Mouse (Mus musculus): ENCODE data around the gene Dmrt3. TPM values are rescaled to one million over a fixed set of nuclear protein-coding genes. Genes with fewer than 3 reads are reported as not detected.

The Dmrt3 gene
- not detected in 2 replicates for polyA plus RNA-seq (2011; ENCODE audit: insufficient read length, low read depth, missing spikeins)

GRCm38 (mm10) chr19:25610015-25610410 is at the start of gene Dmrt3:
Gene Dmrt3 (plus strand): TSS chr19:25610301.
- Histone ChIP-seq H3K4me3 (ENCODE audit: insufficient read depth, low read length) (no peak within 1 kb of the TSS), H3K27ac (ENCODE audit: insufficient read depth, low read length) (no peak within 1 kb of the TSS), H3K4me1 (ENCODE audit: control insufficient read depth, insufficient read depth, low read length) (no peaks in the 10 kb centered on the region; the same call in 1 of the 2 replicates)
- TF ChIP-seq POLR2A (IDR thresholded peaks at IDR 0.05; ENCODE audit: low read depth, low read length) (no peak), CTCF (IDR thresholded peaks at IDR 0.05; ENCODE audit: borderline replicate concordance, insufficient read depth, low read length) (no peak)

- TF ChIP-seq POLR2A (IDR thresholded peaks at IDR 0.05; ENCODE audit: low read depth, low read length) (no peak), CTCF (IDR thresholded peaks at IDR 0.05; ENCODE audit: borderline replicate concordance, insufficient read depth, low read length) (no peak)
- Histone ChIP-seq H3K27ac (ENCODE audit: insufficient read depth, low read length) (no peak overlapping the region), H3K4me3 (ENCODE audit: insufficient read depth, low read length) (no peak overlapping the region), H3K4me1 (ENCODE audit: control insufficient read depth, insufficient read depth, low read length) (no peaks in the 10 kb centered on the region)
These were observed 45.7 kb upstream of the Dmrt3 start for GRCm38 (mm10) chr19:25564430-25564829.

GRCm38 (mm10) chr19:25569778-25570177 is 40.3 kb upstream of the Dmrt3 start:
- TF ChIP-seq POLR2A (IDR thresholded peaks at IDR 0.05; ENCODE audit: low read depth, low read length) (no peak), CTCF (IDR thresholded peaks at IDR 0.05; ENCODE audit: borderline replicate concordance, insufficient read depth, low read length) (no peak)
- no peak overlapping the region for H3K27ac ChIP-seq (ENCODE audit: insufficient read depth, low read length)

GRCm38 (mm10) chr19:25574431-25574830 is 35.7 kb upstream of the Dmrt3 start:
- H3K27ac ChIP-seq (ENCODE audit: insufficient read depth, low read length), result no peak overlapping the region
- H3K4me1 ChIP-seq (ENCODE audit: control insufficient read depth, insufficient read depth, low read length), result no peaks in the 10 kb centered on the region
- TF ChIP-seq POLR2A (IDR thresholded peaks at IDR 0.05; ENCODE audit: low read depth, low read length), result no peak
- no peak for TF ChIP-seq CTCF (IDR thresholded peaks at IDR 0.05; ENCODE audit: borderline replicate concordance, insufficient read depth, low read length)
- no peak overlapping the region for H3K4me3 ChIP-seq (ENCODE audit: insufficient read depth, low read length)

More at GRCm38 (mm10) chr19:25569778-25570177, 40.3 kb upstream of the Dmrt3 start:
- H3K4me3 ChIP-seq (ENCODE audit: insufficient read depth, low read length), result no peak overlapping the region
- H3K4me1 ChIP-seq (ENCODE audit: control insufficient read depth, insufficient read depth, low read length), result no peaks in the 10 kb centered on the region

GRCm38 (mm10) chr19:25574981-25575814 is 34.9 kb upstream of the Dmrt3 start:
- TF ChIP-seq POLR2A (IDR thresholded peaks at IDR 0.05; ENCODE audit: low read depth, low read length) (no peak), CTCF (IDR thresholded peaks at IDR 0.05; ENCODE audit: borderline replicate concordance, insufficient read depth, low read length) (no peak)
- Histone ChIP-seq H3K4me3 (ENCODE audit: insufficient read depth, low read length) (no peak overlapping the region), H3K27ac (ENCODE audit: insufficient read depth, low read length) (no peak overlapping the region), H3K4me1 (ENCODE audit: control insufficient read depth, insufficient read depth, low read length) (no peaks in the 10 kb centered on the region)

- H3K4me1 ChIP-seq (ENCODE audit: control insufficient read depth, insufficient read depth, low read length), result no peaks in the 10 kb centered on the region
- H3K4me3 ChIP-seq (ENCODE audit: insufficient read depth, low read length), result no peak overlapping the region
- H3K27ac ChIP-seq (ENCODE audit: insufficient read depth, low read length), result no peak overlapping the region
- TF ChIP-seq POLR2A (IDR thresholded peaks at IDR 0.05; ENCODE audit: low read depth, low read length) (no peak), CTCF (IDR thresholded peaks at IDR 0.05; ENCODE audit: borderline replicate concordance, insufficient read depth, low read length) (no peak)
These were observed 31.7 kb upstream of the Dmrt3 start for GRCm38 (mm10) chr19:25578358-25578757.

- H3K4me3 ChIP-seq (ENCODE audit: insufficient read depth, low read length), result no peak overlapping the region
- no peak overlapping the region for H3K27ac ChIP-seq (ENCODE audit: insufficient read depth, low read length)
- TF ChIP-seq POLR2A (IDR thresholded peaks at IDR 0.05; ENCODE audit: low read depth, low read length) (no peak), CTCF (IDR thresholded peaks at IDR 0.05; ENCODE audit: borderline replicate concordance, insufficient read depth, low read length) (no peak)
- no peaks in the 10 kb centered on the region for H3K4me1 ChIP-seq (ENCODE audit: control insufficient read depth, insufficient read depth, low read length)
These were observed 30.7 kb upstream of the Dmrt3 start for GRCm38 (mm10) chr19:25579440-25579839.

GRCm38 (mm10) chr19:25597717-25598232 is 12.3 kb upstream of the Dmrt3 start:
- Histone ChIP-seq H3K27ac (ENCODE audit: insufficient read depth, low read length) (no peak overlapping the region), H3K4me1 (ENCODE audit: control insufficient read depth, insufficient read depth, low read length) (no peaks in the 10 kb centered on the region), H3K4me3 (ENCODE audit: insufficient read depth, low read length) (no peak overlapping the region)
- TF ChIP-seq CTCF (IDR thresholded peaks at IDR 0.05; ENCODE audit: borderline replicate concordance, insufficient read depth, low read length) (no peak), POLR2A (IDR thresholded peaks at IDR 0.05; ENCODE audit: low read depth, low read length) (no peak)

- TF ChIP-seq POLR2A (IDR thresholded peaks at IDR 0.05; ENCODE audit: low read depth, low read length), result no peak
- no peak for TF ChIP-seq CTCF (IDR thresholded peaks at IDR 0.05; ENCODE audit: borderline replicate concordance, insufficient read depth, low read length)
- Histone ChIP-seq H3K4me1 (ENCODE audit: control insufficient read depth, insufficient read depth, low read length) (no peaks in the 10 kb centered on the region), H3K27ac (ENCODE audit: insufficient read depth, low read length) (no peak overlapping the region), H3K4me3 (ENCODE audit: insufficient read depth, low read length) (no peak overlapping the region)
These were observed 11.5 kb upstream of the Dmrt3 start for GRCm38 (mm10) chr19:25598626-25599025.

- H3K27ac ChIP-seq (ENCODE audit: insufficient read depth, low read length), result no peak overlapping the region
- TF ChIP-seq CTCF (IDR thresholded peaks at IDR 0.05; ENCODE audit: borderline replicate concordance, insufficient read depth, low read length) (no peak), POLR2A (IDR thresholded peaks at IDR 0.05; ENCODE audit: low read depth, low read length) (no peak)
- H3K4me3 ChIP-seq (ENCODE audit: insufficient read depth, low read length), result no peak overlapping the region
- H3K4me1 ChIP-seq (ENCODE audit: control insufficient read depth, insufficient read depth, low read length), result no peaks in the 10 kb centered on the region
These were observed 8.1 kb upstream of the Dmrt3 start for GRCm38 (mm10) chr19:25601966-25602365.
